Mouse (Mus musculus) left cerebral cortex, adult 6 months (tissue): Measurements from ENCODE around the gene Cdc42ep1. TPM values are rescaled to one million over a fixed set of nuclear protein-coding genes. Genes with fewer than 3 reads are reported as not detected.

Source experiments
- long read RNA-seq, 2 experiments: library from polyadenylated mRNA; unstranded; transcript quantifications; one replicate each; pipeline ENCODE4 v2.0.0; 2019 to 2020
- polyA plus RNA-seq: library from polyadenylated mRNA; unstranded; fragments of <200 nt; fragmentation: Nextera tagmentation; gene quantifications from 2 replicates; pipeline ENCODE4 v1.2.3, GENCODE M21; 2021

Cdc42ep1 gene
- polyA plus RNA-seq: 16.2 and 25.4 TPM in 2 replicates
- long read RNA-seq, experiment 1, transcript Cdc42ep1-201 (3 exons, 2,560 nt): major isoform, 79 of 82 reads
- long read RNA-seq, experiment 1, partial matches to known transcripts: 3 of 82 reads
- long read RNA-seq, experiment 1, other reads (novel, unspliced or antisense): 0 of 82 reads
- long read RNA-seq, experiment 2, transcript Cdc42ep1-201 (3 exons, 2,560 nt): major isoform, 8 of 15 reads
- long read RNA-seq, experiment 2, partial matches to known transcripts: 6 of 15 reads
- long read RNA-seq, experiment 2, other reads (novel, unspliced or antisense): 1 of 15 reads

GRCm38 (mm10) chr15:78842371-78843163, at the start of gene Cdc42ep1:
Gene Cdc42ep1, plus strand, starts transcription at chr15:78842624.

GRCm38 (mm10) chr15:78802776-78803391, 39.5 kb upstream of the Cdc42ep1 start, which contains the start of gene Card10:
Gene Card10, minus strand, starts transcription at chr15:78803042.

GRCm38 (mm10) chr15:78855303-78855965, 13.0 kb downstream of the Cdc42ep1 start, which contains the start of gene Lgals2:
Gene Lgals2, minus strand, starts transcription at chr15:78855529.

GRCm38 (mm10) chr15:78876991-78877809, 34.8 kb downstream of the Cdc42ep1 start, which contains the start of gene Gga1:
Gene Gga1, plus strand, starts transcription at chr15:78877190.

GRCm38 (mm10) chr15:78899409-78899739, 57.0 kb downstream of the Cdc42ep1 start, which contains the start of gene Gm49510:
Gene Gm49510, plus strand, starts transcription at chr15:78899667.

GRCm38 (mm10) chr15:78899740-78900584, 57.5 kb downstream of the Cdc42ep1 start, which contains the start of gene Sh3bp1:
Gene Sh3bp1, plus strand, starts transcription at chr15:78899768.

Other genes starting within 250 kb of the Cdc42ep1 start
- 3.1 and 3.8 TPM in 2 replicates for gene Cyth4, start 245.6 kb upstream of the Cdc42ep1 start, polyA plus RNA-seq
- gene Elfn2, start 123.9 kb upstream of the Cdc42ep1 start, polyA plus RNA-seq: 8.0 and 9.8 TPM in 2 replicates
- 2.3 and 4.0 TPM in 2 replicates for gene Mfng, start 69.1 kb upstream of the Cdc42ep1 start, polyA plus RNA-seq
- 0.65 and 1.0 TPM in 2 replicates for gene Card10, start 39.6 kb upstream of the Cdc42ep1 start, polyA plus RNA-seq
- gene Lgals2, start 12.9 kb downstream of the Cdc42ep1 start, polyA plus RNA-seq: 0.36 and 0.77 TPM in 2 replicates
- gene Gga1, start 34.6 kb downstream of the Cdc42ep1 start, polyA plus RNA-seq: 5.6 and 30.0 TPM in 2 replicates
- gene Gm49510, start 57.0 kb downstream of the Cdc42ep1 start, polyA plus RNA-seq: 0.13 and 0.29 TPM in 2 replicates
- 3.0 and 5.8 TPM in 2 replicates for gene Sh3bp1, start 57.1 kb downstream of the Cdc42ep1 start, polyA plus RNA-seq
- 65.2 and 218 TPM in 2 replicates for gene Pdxp, start 71.3 kb downstream of the Cdc42ep1 start, polyA plus RNA-seq
- gene Lgals1, start 84.1 kb downstream of the Cdc42ep1 start, polyA plus RNA-seq: 87.8 and 99.7 TPM in 2 replicates
- gene Nol12, start 92.3 kb downstream of the Cdc42ep1 start, polyA plus RNA-seq: 51.6 and 60.7 TPM in 2 replicates
- gene Triobp, start 105.1 kb downstream of the Cdc42ep1 start, polyA plus RNA-seq: 3.9 and 5.3 TPM in 2 replicates
- 61.5 and 63.8 TPM in 2 replicates for gene H1f0, start 185.8 kb downstream of the Cdc42ep1 start, polyA plus RNA-seq
- 0.16 and 0.34 TPM in 2 replicates for gene Galr3, start 199.3 kb downstream of the Cdc42ep1 start, polyA plus RNA-seq
- gene Ankrd54, start 220.3 kb downstream of the Cdc42ep1 start, polyA plus RNA-seq: 22.1 and 28.1 TPM in 2 replicates
- 90.8 and 101 TPM in 2 replicates for gene Eif3l, start 232.6 kb downstream of the Cdc42ep1 start, polyA plus RNA-seq